Mouse (Mus musculus): ENCODE data around the gene Nbeal2. TPM values are rescaled to one million over a fixed set of nuclear protein-coding genes. Genes with fewer than 3 reads are reported as not detected.

The Nbeal2 gene
- total RNA-seq, 1 experiment from 2014 or later: 110 TPM

DNA sequence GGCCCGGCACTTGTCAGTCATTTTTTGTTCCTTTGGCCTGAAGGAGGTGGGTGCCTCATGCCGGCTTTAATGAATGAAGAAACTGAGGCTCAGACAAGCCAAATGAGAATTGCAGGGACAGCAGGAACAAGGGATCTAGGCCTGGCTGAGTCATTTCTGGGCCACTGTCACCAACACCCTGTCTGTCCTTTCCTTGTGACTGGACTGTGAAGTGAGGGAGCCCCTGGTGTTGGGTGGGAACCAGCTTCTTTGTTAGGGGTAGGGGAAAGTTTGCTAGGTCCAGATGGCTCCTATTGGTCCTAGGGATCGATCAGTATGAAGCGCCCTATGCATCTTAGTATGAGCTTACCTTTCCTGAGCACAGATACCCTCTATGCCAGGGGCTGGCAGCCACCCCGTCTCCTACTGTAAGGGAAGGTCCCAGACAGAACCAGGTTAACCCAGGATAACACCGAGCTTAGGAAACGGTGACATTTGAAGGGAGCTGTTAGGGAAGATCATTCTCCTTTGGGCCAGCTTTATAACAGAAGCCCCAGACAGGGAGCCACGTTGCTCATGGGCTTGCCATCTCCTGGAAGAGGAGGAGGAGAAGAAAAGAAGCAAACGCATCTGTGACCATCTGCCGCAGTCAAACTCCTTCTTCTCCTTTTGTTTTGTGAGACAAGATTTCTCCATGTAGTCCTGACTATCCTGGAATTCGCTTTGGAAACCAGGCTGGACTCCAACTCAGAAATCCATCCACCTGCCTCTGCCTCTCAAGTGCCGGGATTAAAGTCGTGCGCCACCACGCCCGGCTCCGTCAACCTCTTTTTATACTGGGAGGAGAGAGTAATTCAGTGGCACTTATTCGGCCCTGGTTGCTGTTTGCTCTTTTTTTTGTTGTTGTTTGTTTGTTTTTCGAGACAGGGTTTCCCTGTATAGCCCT is 1.0 kb upstream of the Nbeal2 start:
- ATAC-seq (ENCODE audit: extremely low read depth, insufficient number of reproducible peaks, low FRiP score, poor library complexity, severe bottlenecking): no peak

DNA sequence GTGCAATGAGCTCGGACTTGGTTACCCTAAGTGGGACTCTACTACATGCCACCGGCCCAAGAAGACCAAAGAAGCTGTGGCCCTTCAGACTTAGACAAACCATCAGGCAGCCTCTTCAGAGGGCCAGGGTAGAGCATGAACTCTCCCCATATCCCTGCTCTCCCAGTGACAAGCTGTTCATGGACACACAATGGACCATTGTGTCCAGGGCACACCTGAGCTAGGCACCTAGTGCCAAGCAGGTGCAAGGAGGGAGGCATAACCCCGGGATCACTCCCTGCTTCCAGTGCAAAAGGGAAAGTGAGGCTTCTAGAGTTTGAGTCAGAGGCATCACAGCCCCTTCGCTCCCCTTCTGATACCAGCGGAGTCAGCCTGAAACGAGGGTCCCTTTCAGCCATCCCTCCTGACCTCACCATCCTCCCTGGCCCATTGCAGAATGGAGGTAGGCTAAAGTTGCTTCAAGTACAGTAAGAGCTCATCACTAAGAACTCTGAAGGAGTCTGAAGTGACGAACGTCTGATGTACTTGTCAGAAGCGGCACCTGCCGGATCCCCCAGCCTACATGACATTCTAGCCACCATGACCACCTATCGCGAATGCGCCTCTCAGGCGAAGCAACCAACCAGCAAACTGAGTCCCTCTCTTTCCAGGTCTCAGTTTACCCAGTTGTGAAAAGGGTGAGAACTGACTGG is 852 bp downstream of the Nbeal2 start:
- ATAC-seq (ENCODE audit: extremely low read depth, insufficient number of reproducible peaks, low FRiP score, poor library complexity, severe bottlenecking): no peak

GRCm38 (mm10) chr9:110651931-110652722 is 1.8 kb downstream of the Nbeal2 start:
- ATAC-seq (ENCODE audit: extremely low read depth, insufficient number of reproducible peaks, low FRiP score, poor library complexity, severe bottlenecking): no peak

DNA sequence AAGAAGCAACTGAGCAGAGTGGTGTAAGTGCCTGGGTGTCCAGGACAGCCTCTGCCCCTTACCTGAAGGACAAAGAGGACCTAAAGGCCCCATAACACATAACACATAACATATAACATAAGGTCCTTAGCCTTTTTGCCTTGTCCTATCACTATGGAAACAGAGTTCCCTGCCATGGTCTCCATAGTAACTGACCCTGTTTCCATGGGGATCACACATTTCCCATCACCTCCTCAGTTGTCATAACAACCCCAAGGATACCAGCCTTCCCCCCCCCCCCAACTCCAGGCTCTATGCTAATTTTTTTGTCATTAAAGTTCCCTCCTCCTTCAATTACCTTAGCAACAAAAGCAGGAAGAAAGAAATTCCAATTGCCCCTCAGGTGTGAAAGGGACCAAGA is 4.2 kb downstream of the Nbeal2 start:
- no peak for ATAC-seq (ENCODE audit: extremely low read depth, insufficient number of reproducible peaks, low FRiP score, poor library complexity, severe bottlenecking)

DNA sequence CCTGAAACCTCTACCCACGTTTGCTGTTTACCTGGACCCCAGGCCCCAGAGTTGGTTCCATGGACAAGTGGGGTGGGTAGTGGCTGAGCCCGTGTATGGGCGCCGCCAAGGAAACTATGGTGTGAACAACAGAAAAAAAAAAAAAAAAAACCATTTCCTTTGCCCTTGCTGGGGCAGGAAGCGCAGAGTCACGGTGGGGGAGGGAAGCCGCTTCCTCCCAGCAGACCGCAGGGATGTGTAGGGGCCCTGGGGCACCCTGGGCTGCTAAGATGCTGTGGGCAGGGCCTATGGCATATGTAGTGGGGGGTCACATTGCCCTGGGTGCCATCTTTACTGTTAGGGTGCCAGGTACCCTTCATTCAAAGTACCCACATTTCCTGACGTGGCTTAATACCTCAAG is 8.7 kb downstream of the Nbeal2 start:
- ATAC-seq (ENCODE audit: extremely low read depth, insufficient number of reproducible peaks, low FRiP score, poor library complexity, severe bottlenecking): peak; percentile 64

DNA sequence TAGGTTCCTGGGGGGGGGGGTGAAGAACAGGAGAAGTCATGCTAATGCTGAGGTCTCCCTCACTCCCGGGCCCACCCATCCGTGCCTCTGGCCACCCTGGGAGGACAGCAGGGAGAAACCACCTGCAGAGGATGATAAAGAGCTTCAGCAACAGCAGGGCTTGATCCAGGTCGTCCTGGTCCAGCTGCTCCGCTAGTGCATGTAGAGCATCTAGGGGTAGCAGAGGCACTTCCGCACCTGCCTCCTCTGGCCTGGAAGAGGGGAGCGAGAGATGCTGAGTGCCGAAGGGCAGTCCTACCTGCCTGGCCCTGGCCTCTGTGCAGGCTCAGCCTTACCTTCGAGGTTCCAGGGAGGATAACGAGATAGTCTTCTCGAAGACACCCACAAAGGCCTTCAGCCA is 9.7 kb downstream of the Nbeal2 start:
- ATAC-seq (ENCODE audit: extremely low read depth, insufficient number of reproducible peaks, low FRiP score, poor library complexity, severe bottlenecking): no peak

DNA sequence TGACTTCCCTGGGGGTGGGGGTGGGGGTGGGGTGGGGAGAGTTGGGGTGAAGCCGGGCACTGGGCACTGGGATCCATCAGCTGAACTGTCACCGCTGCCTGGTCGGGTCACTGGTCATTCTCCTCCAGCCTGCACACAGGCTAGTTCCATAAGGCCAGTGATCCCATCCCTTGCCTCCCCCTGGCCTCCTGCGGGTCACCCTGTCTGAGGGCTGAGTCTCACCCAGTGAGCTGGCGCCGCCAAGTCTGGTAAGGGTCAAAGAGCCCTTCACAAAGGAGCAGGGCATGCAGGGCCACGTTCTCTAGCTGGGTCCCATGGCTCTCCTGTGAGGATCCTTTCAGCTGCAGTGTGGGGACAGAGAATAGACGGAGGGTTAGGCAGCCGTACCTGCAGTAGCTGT is 10.2 kb downstream of the Nbeal2 start:
- ATAC-seq (ENCODE audit: extremely low read depth, insufficient number of reproducible peaks, low FRiP score, poor library complexity, severe bottlenecking): no peak

- ATAC-seq (ENCODE audit: extremely low read depth, insufficient number of reproducible peaks, low FRiP score, poor library complexity, severe bottlenecking): no peak
Observed at GRCm38 (mm10) chr9:110642812-110643524, 11.0 kb downstream of the Nbeal2 start.

GRCm38 (mm10) chr9:110641006-110641405 is 13.0 kb downstream of the Nbeal2 start:
- ATAC-seq (ENCODE audit: extremely low read depth, insufficient number of reproducible peaks, low FRiP score, poor library complexity, severe bottlenecking): no peak

DNA sequence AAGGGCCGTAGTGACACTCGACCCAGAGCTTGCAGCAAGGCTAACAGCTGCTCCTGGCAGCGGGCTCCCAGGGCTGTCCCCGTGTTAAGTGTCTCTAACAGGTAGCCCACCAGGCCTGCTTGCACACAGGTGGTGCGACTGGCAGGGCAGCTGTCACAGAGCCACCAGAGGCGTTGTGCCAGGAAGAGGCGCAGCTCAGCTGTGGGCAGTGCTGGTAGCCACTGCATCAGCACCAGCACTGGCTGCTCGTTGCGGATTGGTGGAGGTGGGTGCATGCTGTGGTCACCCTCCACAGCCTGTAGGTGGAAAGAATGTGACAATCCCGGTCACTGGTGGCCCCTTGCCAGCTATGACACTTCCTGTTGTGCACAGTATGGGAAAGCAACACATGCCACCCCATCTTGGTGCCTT is 15.3 kb downstream of the Nbeal2 start:
- no peak for ATAC-seq (ENCODE audit: extremely low read depth, insufficient number of reproducible peaks, low FRiP score, poor library complexity, severe bottlenecking)

GRCm38 (mm10) chr9:110635225-110635624 is 18.7 kb downstream of the Nbeal2 start:
- peak; percentile 56 for ATAC-seq (ENCODE audit: extremely low read depth, insufficient number of reproducible peaks, low FRiP score, poor library complexity, severe bottlenecking)

- no peak for ATAC-seq (ENCODE audit: extremely low read depth, insufficient number of reproducible peaks, low FRiP score, poor library complexity, severe bottlenecking)
Observed at GRCm38 (mm10) chr9:110633882-110634281, 20.1 kb downstream of the Nbeal2 start.

DNA sequence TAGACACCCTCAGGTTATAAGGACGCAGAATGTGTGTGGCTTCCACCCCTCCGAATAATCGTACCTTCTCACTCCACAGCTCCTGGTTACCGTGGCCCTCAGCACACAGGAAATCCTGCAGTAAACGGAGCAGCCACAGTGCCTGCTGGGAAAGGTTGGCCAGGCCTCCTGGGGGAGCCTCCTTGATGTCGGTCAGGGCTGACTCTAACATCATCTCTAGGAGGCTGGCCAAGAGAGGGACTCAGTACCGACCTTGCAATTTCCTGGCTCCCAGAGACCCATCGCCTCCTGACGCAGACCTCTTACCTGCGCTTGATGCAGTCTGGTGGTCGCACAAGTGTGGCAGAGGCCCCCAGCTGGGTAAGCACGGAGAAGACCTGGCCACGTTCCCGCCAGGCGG is 21.3 kb downstream of the Nbeal2 start:
- ATAC-seq (ENCODE audit: extremely low read depth, insufficient number of reproducible peaks, low FRiP score, poor library complexity, severe bottlenecking): no peak

DNA sequence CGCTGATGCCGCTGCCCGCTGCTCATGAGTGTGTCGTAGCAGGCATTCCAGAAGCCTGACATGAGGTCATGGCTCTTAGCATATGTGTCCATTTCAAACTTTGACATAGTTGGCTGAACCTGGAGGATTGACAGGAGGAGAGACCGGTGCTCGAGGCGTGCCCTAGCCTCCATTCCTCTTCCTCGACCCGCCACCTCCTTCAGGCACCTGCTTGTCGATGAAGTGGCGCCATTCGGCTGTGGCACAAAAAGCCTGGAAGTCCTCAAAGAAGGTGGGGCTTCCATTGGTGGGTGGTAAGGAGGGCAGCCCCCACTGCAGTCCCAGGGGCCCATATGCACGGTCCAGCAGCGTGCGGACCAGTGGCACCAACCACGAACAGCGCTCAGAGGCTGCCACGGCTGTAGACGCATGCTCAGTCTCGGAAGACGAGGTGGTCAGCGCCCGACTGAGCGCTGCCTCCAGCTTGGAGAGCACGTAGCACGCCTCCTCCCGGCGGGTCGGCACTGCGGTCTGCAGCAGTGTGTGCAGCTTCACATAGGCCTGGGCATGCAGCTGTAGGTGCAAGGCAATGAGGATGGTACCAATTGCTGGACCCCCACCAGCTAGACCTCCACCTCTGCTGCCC is 22.2 kb downstream of the Nbeal2 start:
- no peak for ATAC-seq (ENCODE audit: extremely low read depth, insufficient number of reproducible peaks, low FRiP score, poor library complexity, severe bottlenecking)

DNA sequence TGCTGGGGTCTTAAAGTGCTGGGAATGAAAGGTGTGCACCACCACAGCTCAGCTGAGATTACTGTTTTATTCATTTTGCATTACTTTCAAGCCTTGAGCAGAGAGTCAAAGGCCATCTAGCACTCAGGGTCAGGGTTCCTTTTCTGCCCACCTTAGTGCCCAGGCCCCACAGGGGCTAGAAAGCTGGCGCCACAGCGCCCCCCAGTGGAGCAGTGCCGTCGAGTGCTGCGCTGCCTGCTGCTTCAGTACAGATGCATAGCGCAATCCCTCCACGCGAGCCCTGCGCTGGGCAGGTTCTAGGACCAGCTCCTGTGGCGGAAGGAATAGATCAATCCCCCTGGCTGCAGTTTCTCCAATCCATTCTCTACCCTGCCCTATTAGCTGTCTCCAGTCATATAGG is 22.8 kb downstream of the Nbeal2 start:
- ATAC-seq (ENCODE audit: extremely low read depth, insufficient number of reproducible peaks, low FRiP score, poor library complexity, severe bottlenecking): no peak

DNA sequence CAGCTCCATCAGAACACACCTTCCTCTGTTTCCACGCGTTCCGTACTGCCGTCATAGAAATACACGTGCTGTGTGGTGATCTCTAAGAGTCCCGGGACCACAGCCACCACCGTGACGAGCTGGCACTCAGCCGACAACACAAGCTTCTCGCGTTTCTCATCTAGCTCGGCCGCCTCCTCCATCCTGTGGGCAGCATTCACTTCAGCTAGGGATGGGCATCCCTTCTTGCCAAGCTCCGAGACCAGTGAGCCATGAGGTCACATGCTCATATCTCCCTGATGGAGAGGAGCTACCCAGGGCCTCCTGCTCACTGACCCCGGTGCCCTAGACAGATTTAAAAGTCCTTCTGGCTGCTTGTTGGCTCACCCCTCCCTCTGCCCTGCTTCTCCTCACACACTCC is 23.8 kb downstream of the Nbeal2 start:
- no peak for ATAC-seq (ENCODE audit: extremely low read depth, insufficient number of reproducible peaks, low FRiP score, poor library complexity, severe bottlenecking)

GRCm38 (mm10) chr9:110625350-110625908 is 28.5 kb downstream of the Nbeal2 start:
- ATAC-seq (ENCODE audit: extremely low read depth, insufficient number of reproducible peaks, low FRiP score, poor library complexity, severe bottlenecking): no peak
